Mouse (Mus musculus) gonadal fat pad, adult 2 months (tissue): ENCODE data around the gene Sepsecs. TPM values are rescaled to one million over a fixed set of nuclear protein-coding genes. Genes with fewer than 3 reads are reported as not detected.
"Not testable (repeated sequence)": the region's sequence is repeated elsewhere in the genome, so short reads cannot be mapped to it uniquely, and the experiment has no call there.

Experiments
- DNase-seq: peaks from one replicate; pipeline ENCODE4 v3.0.0-alpha.2; 2012; ENCODE audit warnings: low read depth
- polyA plus RNA-seq: library from polyadenylated mRNA; depleted of rRNA; stranded (reverse); fragments of >200 nt; gene quantifications from 2 replicates; pipeline ENCODE4 v1.2.3, GENCODE M21; 2012; rRNA removed

Gene Sepsecs
- polyA plus RNA-seq, result 7.0 and 7.1 TPM in 2 replicates

- DNase-seq, result peak; percentile 26
Observed at GRCm38 (mm10) chr5:52669426-52670191, at the start of gene Sepsecs. Sepsecs (minus strand) TSS chr5:52669708.

- no peak for DNase-seq
Observed at GRCm38 (mm10) chr5:52716742-52717448, 47.4 kb upstream of the Sepsecs start.

GRCm38 (mm10) chr5:52712704-52713103 is 43.2 kb upstream of the Sepsecs start:
- DNase-seq, result no peak

GRCm38 (mm10) chr5:52704562-52704961 is 35.1 kb upstream of the Sepsecs start:
- DNase-seq, result no peak

GRCm38 (mm10) chr5:52697882-52698440 is 28.5 kb upstream of the Sepsecs start:
- DNase-seq, result not testable (repeated sequence)

GRCm38 (mm10) chr5:52697291-52697690 is 27.8 kb upstream of the Sepsecs start:
- DNase-seq, result no peak

- no peak for DNase-seq
Observed at GRCm38 (mm10) chr5:52687741-52688455, 18.4 kb upstream of the Sepsecs start.

- no peak for DNase-seq
Observed at GRCm38 (mm10) chr5:52681111-52681510, 11.6 kb upstream of the Sepsecs start.

- DNase-seq, result no peak
Observed at GRCm38 (mm10) chr5:52680191-52680590, 10.7 kb upstream of the Sepsecs start.

GRCm38 (mm10) chr5:52678498-52679070 is 9.1 kb upstream of the Sepsecs start:
- DNase-seq, result no peak

GRCm38 (mm10) chr5:52677126-52677525 is 7.6 kb upstream of the Sepsecs start:
- DNase-seq, result no peak

- no peak for DNase-seq
Observed at GRCm38 (mm10) chr5:52674384-52675069, 5.0 kb upstream of the Sepsecs start.

- no peak for DNase-seq
Observed at GRCm38 (mm10) chr5:52673341-52673740, 3.8 kb upstream of the Sepsecs start.

- DNase-seq, result no peak
Observed at GRCm38 (mm10) chr5:52670745-52671144, 1.2 kb upstream of the Sepsecs start.

GRCm38 (mm10) chr5:52666766-52667165 is 2.7 kb downstream of the Sepsecs start:
- no peak for DNase-seq

- DNase-seq, result no peak
Observed at GRCm38 (mm10) chr5:52657957-52658356, 11.6 kb downstream of the Sepsecs start.

GRCm38 (mm10) chr5:52657336-52657735 is 12.2 kb downstream of the Sepsecs start:
- DNase-seq, result no peak

- DNase-seq, result no peak
Observed at GRCm38 (mm10) chr5:52655992-52656391, 13.5 kb downstream of the Sepsecs start.

GRCm38 (mm10) chr5:52654961-52655360 is 14.5 kb downstream of the Sepsecs start:
- DNase-seq, result no peak

GRCm38 (mm10) chr5:52652606-52653005 is 16.9 kb downstream of the Sepsecs start:
- no peak for DNase-seq

- no peak for DNase-seq
Observed at GRCm38 (mm10) chr5:52652086-52652485, 17.4 kb downstream of the Sepsecs start.
